ENCODE assay signal across 8 mouse cellular contexts in the genomic region with DNA sequence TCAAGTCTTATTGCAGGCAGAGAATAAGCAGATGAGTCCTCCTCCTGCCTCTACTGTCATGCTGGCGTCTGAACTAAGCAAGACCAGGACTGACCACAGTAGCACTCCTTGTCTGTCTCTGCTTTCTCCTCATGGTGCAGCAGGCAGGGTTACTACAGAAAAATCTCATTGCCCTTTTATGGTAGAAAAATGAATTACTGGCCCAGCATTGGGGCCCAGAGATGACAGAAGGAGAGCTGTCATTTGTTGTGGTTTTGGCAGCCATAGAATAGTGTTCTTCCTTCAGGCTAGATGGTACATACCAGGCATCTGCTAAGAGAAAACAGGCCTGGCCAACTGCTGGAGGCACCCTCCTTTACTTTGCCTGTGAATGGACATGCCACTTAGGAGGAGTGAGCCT. TPM values are rescaled to one million over a fixed set of nuclear protein-coding genes. Genes with fewer than 3 reads are reported as not detected.
DNase-seq lines count a peak whose midpoint lies in the region; ATAC-seq and TF ChIP-seq lines count a peak whose summit lies in the region.

No protein-coding gene starts in this region.

- H3K79me2 ChIP-seq in myocyte (ENCODE audit: control insufficient read depth, insufficient read depth), result no peaks in the 10 kb centered on the region

- no peak overlapping the region for H3K4me2 ChIP-seq in forebrain, embryonic 16.5 days (ENCODE audit: low read length)
- H3K4me2 ChIP-seq in forebrain, embryonic 11.5 days (ENCODE audit: low read depth, low read length, severe bottlenecking), result no peak overlapping the region
- H3K4me2 ChIP-seq in limb, embryonic 15.5 days, result no peak overlapping the region
- peak overlapping the region; percentile 20 for H3K4me2 ChIP-seq in myocyte (ENCODE audit: low read depth)

- no peak overlapping the region for H3K4me3 ChIP-seq in forebrain, embryonic 16.5 days (replicated peaks; ENCODE audit: low read length)
- no peak overlapping the region for H3K4me3 ChIP-seq in forebrain, embryonic 11.5 days (ENCODE audit: low read depth, low read length)
- H3K4me3 ChIP-seq in limb, embryonic 15.5 days, result no peak overlapping the region
- H3K4me3 ChIP-seq in limb, embryonic 10.5 days, result no peak overlapping the region
- H3K4me3 ChIP-seq in brown adipose tissue, adult 24 weeks (ENCODE audit: insufficient read depth, low read depth, low read length), result no peak overlapping the region
- no peak overlapping the region for H3K4me3 ChIP-seq in myocyte

- no peaks in the 10 kb centered on the region for H3K36me3 ChIP-seq in forebrain, embryonic 16.5 days (ENCODE audit: control insufficient read depth, insufficient read depth)
- no peaks in the 10 kb centered on the region for H3K36me3 ChIP-seq in forebrain, embryonic 11.5 days (ENCODE audit: control insufficient read depth, insufficient read depth, low read length)
- H3K36me3 ChIP-seq in limb, embryonic 15.5 days, result peaks cover 42% of the 10 kb centered on the region
- H3K36me3 ChIP-seq in limb, embryonic 10.5 days, result peaks cover 71% of the 10 kb centered on the region
- H3K36me3 ChIP-seq in myocyte (ENCODE audit: control insufficient read depth, insufficient read depth), result no peaks in the 10 kb centered on the region

- no peak for ATAC-seq in forebrain, embryonic 16.5 days
- ATAC-seq in forebrain, embryonic 11.5 days (replicated peaks; ENCODE audit: low FRiP score), result no peak
- ATAC-seq in limb, embryonic 15.5 days (ENCODE audit: insufficient number of reproducible peaks, low FRiP score, low TSS enrichment, low read depth), result no peak

- no peak for TF ChIP-seq POLR2A in myocyte (IDR thresholded peaks at IDR 0.05; ENCODE audit: insufficient read length, low read depth)

- no peak for DNase-seq in forebrain, embryonic 11.5 days (ENCODE audit: low spot score)
- DNase-seq in limb, embryonic 10.5 days (ENCODE audit: low spot score), result no peak
- no peak for DNase-seq in adrenal gland, postnatal 10 days
- no peak for DNase-seq in left cerebral cortex, postnatal 4 days

- no peak overlapping the region for H3K9ac ChIP-seq in forebrain, embryonic 16.5 days (replicated peaks; ENCODE audit: low read depth, low read length)
- no peak overlapping the region for H3K9ac ChIP-seq in forebrain, embryonic 11.5 days (ENCODE audit: low read length)
- H3K9ac ChIP-seq in limb, embryonic 15.5 days, result no peak overlapping the region

- 88% methylated on average over 1 of the region's 1 CpGs for WGBS in forebrain, embryonic 16.5 days
- 88% methylated on average over 1 of the region's 1 CpGs for WGBS in forebrain, embryonic 11.5 days
- WGBS in limb, embryonic 15.5 days, result 88% methylated on average over 1 of the region's 1 CpGs
- WGBS in limb, embryonic 10.5 days, result 82% methylated on average over 1 of the region's 1 CpGs

- intact Hi-C loops in left cerebral cortex, postnatal 4 days (cut with DNase I), result no loop called here

- peak overlapping the region; percentile 50 for H3K27ac ChIP-seq in forebrain, embryonic 16.5 days (ENCODE audit: low read length)
- H3K27ac ChIP-seq in forebrain, embryonic 11.5 days (ENCODE audit: low read depth, low read length), result no peak overlapping the region
- H3K27ac ChIP-seq in limb, embryonic 15.5 days, result peak overlapping the region; percentile 27; the same call in 1 of the 2 replicates
- no peak overlapping the region for H3K27ac ChIP-seq in limb, embryonic 10.5 days
- H3K27ac ChIP-seq in brown adipose tissue, adult 24 weeks (replicated peaks; ENCODE audit: low read depth, low read length), result peak overlapping the region; percentile 82

- no peaks in the 10 kb centered on the region for H3K27me3 ChIP-seq in forebrain, embryonic 16.5 days (replicated peaks; ENCODE audit: control insufficient read depth, insufficient read depth, low read length)
- H3K27me3 ChIP-seq in forebrain, embryonic 11.5 days (ENCODE audit: control insufficient read depth, insufficient read depth, low read length), result no peaks in the 10 kb centered on the region
- H3K27me3 ChIP-seq in limb, embryonic 15.5 days, result no peaks in the 10 kb centered on the region
- no peaks in the 10 kb centered on the region for H3K27me3 ChIP-seq in limb, embryonic 10.5 days (ENCODE audit: low read depth, poor library complexity, severe bottlenecking)
- no peaks in the 10 kb centered on the region for H3K27me3 ChIP-seq in myocyte (ENCODE audit: control insufficient read depth, insufficient read depth, insufficient read length)

- H3K9me3 ChIP-seq in forebrain, embryonic 16.5 days (ENCODE audit: control insufficient read depth, low read length), result no peaks in the 10 kb centered on the region
- H3K9me3 ChIP-seq in forebrain, embryonic 11.5 days (ENCODE audit: control insufficient read depth, low read length), result no peaks in the 10 kb centered on the region
- H3K9me3 ChIP-seq in limb, embryonic 15.5 days, result no peaks in the 10 kb centered on the region
- no peaks in the 10 kb centered on the region for H3K9me3 ChIP-seq in limb, embryonic 10.5 days (replicated peaks)

- peaks cover 12% of the 10 kb centered on the region for H3K4me1 ChIP-seq in forebrain, embryonic 16.5 days (replicated peaks; ENCODE audit: control insufficient read depth, insufficient read depth, low read length)
- H3K4me1 ChIP-seq in forebrain, embryonic 11.5 days (replicated peaks; ENCODE audit: control insufficient read depth, insufficient read depth, low read length), result 0 out of 2 replicates have a peak, but pooled peaks cover 2% of the 10 kb centered on the region
- H3K4me1 ChIP-seq in limb, embryonic 15.5 days, result peaks cover 14% of the 10 kb centered on the region
- no peaks in the 10 kb centered on the region for H3K4me1 ChIP-seq in limb, embryonic 10.5 days
- peaks cover 21% of the 10 kb centered on the region for H3K4me1 ChIP-seq in brown adipose tissue, adult 24 weeks (ENCODE audit: control insufficient read depth, insufficient read depth, insufficient read length, low read length)

- no peak overlapping the region for H3ac ChIP-seq in myocyte (ENCODE audit: control insufficient read depth, insufficient read length)

TF ChIP-seq in myocyte, 11 proteins besides CTCF, POLR2A, EP300 and RAD21:
- peak; percentile 94 for TF ChIP-seq SRF (IDR thresholded peaks at IDR 0.05; ENCODE audit: control insufficient read depth, insufficient read length, low read depth)
- TF ChIP-seq E2F4 (IDR thresholded peaks at IDR 0.05; ENCODE audit: insufficient read depth), result no peak
TF ChIP-seq in myocyte: peak in this region for 1.

RNA-seq across cellular contexts. Expression of a gene that starts 55.0 kb away (rescaled TPM):
- polyA plus RNA-seq in forebrain, embryonic 16.5 days (2015; fragmentation: Nextera tagmentation; extraction: Ambion mirVana), result 36.5 and 43.0 TPM in 2 replicates
- 38.6 and 42.7 TPM in 2 replicates for polyA plus RNA-seq in forebrain, embryonic 11.5 days (2014; fragmentation: Nextera tagmentation; extraction: Ambion mirVana)
- 40.4 and 41.8 TPM in 2 replicates for polyA plus RNA-seq in limb, embryonic 15.5 days (2015; fragmentation: Nextera tagmentation; extraction: Ambion mirVana)
- 48.1 and 51.5 TPM in 2 replicates for polyA plus RNA-seq in limb, embryonic 10.5 days (2016; fragmentation: Nextera tagmentation; extraction: Ambion mirVana)
- 12.5 and 14.6 TPM in 2 replicates for polyA plus RNA-seq in brown adipose tissue, adult 24 weeks (2012; ENCODE audit: insufficient read depth, insufficient read length, missing spikeins)
- polyA plus RNA-seq in myocyte (2012; fragmentation: generic; extraction: Trizol), result 15.9 TPM
- total RNA-seq in adrenal gland, postnatal 10 days (2021), result 10 to 100 TPM; 35.8 to 48.3 TPM
- 10 to 100 TPM; 41.9 to 42.5 TPM for total RNA-seq in left cerebral cortex, postnatal 4 days (2021)

Comparison
In these comparisons a context has a peak if more than half of its experiments do, and no peak if none do; other contexts are left out.
1. H3K27ac ChIP-seq: peak in forebrain, embryonic 16.5 days (single experiment), limb, embryonic 15.5 days (single experiment) and brown adipose tissue, adult 24 weeks (single experiment); none in forebrain, embryonic 11.5 days (single experiment) and limb, embryonic 10.5 days (single experiment).